Mouse (Mus musculus): ENCODE measurements around the gene Grk6.
A peak's percentile ranks its signal among the peaks of the same experiment; 100 is the strongest.
"Not testable (repeated sequence)": the region's sequence is repeated elsewhere in the genome, so short reads cannot be mapped to it uniquely, and the experiment has no call there.

Grk6 gene

DNA sequence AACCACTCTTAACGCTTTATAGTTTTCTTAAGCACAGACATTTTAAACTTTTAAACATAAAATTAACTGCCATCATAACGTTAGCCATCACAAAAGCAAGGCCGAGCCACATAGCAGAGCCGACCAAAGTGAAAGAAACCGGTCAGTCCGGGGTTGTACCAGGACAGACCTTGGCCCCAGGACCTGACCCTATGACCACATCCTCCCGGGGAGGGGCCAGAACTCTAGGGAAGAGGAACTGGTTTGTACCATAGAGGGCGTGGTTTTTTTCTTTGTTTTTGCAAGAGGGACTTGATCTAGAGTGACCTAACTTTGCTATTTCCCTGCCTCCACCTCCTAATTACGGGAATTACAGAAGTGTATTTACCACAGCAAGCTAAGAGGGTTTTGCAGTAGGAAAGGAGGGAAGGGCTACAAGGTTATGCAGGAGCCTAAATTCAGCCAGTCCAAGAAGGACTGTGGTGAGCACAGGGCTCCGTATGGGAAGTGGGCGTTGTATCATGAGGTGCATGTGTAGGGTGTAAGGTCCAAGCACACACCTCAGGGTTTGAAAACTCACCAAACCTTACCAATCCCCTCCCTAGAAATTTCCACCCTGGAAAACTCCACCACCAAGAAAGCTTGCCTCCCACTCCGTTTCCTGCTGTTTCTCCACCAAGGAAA, 15.5 kb upstream of the Grk6 start:
- no peak for DNase-seq

DNA sequence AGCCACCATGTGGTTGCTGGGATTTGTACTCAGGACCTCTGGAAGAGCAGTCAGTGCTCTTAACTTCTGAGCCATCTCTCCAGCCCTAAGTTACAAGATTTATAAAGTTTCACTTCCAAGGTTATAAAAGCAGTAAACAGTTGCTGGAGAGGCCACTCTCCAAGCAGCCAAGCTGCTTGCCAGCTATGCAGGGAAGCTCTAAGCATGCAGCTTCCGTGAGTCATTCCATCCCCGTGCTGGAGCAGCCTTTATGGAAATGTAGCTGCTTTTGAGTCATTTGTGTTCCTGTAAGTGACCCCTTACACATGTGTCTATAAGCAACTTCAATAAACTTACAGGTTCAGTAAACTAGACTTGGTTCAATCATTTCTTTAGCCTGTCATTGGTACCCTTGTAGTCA, 14.3 kb upstream of the Grk6 start:
- no peak for DNase-seq

DNA sequence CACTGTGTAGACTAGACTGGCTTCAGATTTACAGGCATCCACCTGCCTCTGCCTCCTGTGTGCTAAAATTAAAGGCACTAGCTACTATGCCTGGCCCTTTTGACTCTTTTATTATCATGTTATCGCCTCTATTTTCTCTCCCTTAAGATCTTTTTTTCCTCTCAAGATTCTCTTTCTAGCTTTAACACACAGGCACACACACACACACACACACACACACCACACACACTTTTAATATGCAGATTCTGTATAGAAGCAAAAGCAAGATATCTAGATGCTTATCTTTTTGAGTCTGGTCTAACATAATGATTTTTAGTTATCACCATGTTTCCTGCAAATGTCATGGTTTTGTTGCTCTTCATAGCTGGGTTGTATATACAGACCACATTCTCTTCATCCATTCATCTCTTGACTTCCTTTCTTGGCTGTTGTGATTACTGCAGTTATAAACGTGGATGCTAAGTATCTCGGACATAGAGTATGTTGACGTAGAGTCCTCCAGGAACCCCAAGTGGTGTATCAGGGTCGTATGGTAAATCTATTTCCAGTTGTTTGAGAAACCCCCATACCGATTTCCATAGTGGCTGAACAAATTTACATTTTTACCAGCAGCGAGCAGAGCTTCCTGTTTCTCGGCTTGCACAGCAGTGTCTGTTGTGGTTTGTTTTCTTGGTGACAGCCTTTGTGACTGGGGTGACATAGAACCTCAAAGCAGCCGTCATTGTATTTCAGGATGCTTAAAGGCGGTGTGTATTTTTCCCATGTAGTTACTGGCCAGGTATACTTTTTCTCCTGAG, 12.8 kb upstream of the Grk6 start:
- no peak for DNase-seq

DNA sequence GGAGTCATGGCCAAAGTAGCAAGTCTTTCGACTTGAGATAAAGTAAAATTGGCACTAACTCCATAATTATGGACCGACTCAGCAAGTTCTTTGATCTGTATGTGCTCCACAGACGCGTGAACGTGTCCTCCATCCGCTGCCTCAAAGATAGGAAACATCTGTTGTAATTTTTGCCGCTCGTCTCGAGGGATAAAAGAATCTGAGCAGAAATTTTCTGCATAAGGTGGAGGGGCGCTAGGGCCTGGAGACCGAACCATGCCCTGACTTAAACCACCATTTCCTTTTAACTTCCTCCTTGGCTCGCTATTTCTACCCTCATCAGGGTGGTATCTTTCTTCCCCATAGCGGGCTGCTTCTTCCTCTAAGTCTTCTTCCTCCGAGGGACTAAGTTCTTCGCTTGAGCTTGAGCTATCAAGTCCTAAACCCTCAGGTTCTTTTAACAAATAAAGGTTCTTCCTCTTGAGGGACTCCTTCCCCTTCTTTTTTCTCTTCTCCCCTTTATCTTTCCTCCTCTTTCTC, 7.7 kb upstream of the Grk6 start:
- not testable (repeated sequence) for DNase-seq

DNA sequence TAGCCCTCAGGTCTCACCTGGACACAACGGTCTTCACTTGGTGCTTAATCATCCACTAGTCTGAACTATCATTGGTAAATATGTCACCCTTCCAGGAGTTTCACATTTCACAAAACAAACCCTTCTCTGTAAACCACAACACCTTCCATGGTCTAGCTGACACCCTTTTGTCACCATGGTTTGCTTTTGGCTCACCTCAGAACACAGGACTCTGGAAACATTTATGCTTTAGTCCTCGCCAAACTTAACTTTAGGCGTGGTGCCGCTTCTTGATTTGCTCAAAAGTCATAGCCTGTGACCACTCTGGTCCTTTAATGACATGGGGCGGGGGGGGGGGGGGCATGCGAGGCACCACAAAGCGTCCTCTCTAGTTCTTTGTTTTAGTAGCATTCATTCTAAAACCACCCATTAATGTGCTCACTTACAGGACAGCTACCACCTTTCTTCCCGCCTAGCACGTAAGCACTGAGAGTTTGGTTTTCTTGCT, 1.0 kb upstream of the Grk6 start:
- no peak for DNase-seq

DNA sequence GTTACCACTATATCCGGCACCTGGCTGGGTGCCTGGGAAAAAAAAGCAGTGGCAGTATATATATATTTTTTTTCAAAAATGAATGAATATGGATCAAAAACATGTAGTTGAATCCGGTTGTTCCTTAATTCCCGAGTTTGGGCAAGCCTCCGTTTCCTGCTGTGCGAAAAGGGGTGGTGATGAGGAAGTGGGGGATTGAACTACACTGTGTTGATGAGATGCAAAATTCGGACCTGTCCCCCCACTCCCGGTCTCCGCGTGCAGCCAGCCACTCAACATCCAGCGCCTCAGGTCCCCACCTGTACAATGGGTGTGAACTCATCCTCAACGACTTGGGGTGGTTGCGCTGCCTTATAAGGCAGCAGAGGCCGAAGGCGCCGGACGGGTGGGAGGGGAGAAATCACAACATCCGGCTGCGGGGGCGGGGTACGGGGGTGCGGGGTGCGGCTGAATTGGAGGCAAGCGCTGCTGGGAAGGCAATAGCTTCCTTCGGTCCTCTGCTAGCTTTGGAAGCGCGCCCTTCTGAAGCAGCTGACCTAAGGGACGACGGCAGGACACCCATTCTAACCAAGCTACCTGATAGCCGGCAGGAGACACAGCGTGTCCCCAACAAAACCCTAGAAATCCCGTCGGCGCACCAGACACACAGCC, 461 bp upstream of the Grk6 start:
- no peak for DNase-seq

DNA sequence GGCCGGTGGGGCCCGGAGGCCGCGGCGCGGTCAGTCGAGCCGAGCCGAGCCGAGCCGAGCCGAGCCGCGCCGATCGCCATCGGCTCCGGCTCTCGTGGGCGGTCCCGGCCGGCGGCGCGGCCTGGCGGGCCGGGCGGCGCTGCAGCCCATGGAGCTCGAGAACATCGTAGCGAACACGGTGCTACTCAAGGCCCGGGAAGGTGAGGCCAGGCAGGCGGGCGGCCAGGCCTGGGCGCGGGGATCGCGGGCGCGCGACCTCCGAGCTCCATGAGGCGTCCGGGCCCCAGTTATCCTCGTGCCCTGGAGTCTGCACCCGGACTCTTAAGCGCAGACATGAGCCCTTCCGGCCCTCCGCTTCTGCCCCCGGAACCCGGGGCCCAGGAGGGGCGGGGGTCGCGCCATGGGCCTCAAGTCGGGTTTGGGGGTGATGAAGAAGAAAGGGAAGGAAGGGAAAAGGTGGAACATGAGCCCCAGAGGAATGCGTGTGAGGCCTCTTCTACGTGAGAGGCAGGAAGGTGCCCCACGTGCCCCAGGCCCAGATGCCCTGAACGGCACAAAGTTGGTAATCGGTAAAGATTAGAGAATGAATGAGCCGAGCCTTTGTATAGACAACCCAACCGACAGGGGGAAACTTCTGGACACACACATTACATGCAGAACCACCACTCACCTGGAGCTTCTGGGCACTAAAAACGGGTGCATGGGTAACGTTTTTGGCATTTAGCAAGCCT, 654 bp downstream of the Grk6 start:
- no peak for DNase-seq

DNA sequence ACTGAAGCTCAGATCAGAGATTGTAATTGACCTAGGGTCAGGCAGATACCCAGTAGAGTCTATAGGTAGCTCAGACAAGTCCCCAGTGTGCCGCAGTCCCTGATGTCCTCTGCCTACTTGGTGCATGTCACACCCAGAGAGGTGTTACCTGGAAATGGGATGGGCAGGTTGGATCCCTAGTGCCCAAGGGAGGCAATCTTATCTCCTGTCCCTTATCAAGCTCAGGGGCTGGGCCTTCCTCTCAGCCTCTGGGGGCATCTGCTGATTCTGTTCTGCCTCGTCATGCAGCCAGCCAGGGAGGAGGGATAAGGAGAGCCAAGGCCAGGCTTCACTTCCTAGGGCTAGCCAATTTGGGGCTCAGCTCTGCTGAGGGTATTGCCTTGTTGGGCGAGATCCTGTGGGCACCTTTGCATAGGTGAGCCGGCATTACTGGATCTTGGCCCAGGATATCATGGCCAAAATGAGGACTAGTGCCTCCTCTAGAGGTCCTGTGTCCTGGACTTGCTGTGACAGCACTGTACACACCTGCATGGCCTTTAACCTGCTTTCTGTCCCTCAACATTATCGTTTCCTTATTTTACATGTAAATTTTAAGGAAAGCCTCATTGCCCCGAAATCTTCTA, 1.7 kb downstream of the Grk6 start:
- no peak for DNase-seq

DNA sequence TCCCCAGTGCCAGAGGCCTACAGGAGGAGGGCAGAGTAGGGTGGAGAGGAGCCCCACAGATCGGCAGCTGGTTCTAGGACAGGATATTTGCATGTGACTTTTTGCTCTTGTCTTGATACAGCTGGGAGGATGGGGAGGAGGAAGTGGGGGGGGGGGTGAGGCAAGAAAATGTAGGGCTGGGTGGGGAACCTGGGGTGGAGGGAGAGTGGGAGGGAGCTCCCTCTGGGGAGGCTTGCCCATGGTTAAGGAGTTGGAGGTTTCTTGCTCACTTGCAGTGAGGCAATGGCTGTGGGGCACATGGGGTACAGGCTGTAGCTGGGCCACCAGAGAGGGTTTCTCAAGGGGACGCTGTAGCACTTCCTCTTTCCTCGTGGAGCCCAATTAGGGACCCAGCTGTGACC, 2.7 kb downstream of the Grk6 start:
- DNase-seq, result no peak

DNA sequence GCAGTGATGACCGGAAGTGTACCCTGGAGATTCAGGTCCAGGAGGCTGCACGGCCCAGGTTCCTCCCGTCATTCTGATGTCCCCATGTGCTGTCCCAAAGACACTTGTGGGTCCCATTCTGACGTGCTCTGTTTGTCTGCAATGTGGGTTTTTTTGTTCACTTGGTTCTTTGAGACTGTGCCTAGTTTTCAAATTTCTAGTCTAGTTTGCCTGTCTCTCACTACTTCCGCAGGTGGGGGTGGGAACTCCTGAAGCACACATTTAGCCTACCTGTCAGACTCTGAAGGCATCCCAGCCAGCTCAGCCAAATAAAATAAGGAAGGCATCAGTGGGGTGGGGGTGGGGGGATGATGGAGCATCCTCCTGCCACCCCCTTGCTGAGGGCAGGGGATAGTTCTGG, 3.3 kb downstream of the Grk6 start:
- no peak for DNase-seq

DNA sequence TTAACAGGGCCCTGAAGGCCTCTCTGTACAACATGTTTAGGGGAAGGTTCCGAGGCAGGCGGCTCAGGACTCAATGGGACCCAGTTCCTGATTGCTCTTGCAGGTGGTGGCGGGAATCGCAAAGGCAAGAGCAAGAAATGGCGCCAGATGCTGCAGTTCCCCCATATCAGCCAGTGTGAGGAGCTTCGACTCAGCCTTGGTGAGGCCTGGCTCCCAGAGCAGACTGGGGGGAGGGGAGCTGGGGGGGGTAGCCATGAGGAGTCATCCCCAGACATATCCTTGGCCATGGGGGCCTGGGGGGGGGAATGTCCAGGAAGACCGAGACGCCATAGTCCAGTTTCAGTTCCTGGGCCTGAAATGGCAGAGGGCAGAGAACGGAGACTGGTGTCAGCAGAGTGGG, 4.3 kb downstream of the Grk6 start:
- peak in 1 of 2 experiments; percentile 19 for DNase-seq

DNA sequence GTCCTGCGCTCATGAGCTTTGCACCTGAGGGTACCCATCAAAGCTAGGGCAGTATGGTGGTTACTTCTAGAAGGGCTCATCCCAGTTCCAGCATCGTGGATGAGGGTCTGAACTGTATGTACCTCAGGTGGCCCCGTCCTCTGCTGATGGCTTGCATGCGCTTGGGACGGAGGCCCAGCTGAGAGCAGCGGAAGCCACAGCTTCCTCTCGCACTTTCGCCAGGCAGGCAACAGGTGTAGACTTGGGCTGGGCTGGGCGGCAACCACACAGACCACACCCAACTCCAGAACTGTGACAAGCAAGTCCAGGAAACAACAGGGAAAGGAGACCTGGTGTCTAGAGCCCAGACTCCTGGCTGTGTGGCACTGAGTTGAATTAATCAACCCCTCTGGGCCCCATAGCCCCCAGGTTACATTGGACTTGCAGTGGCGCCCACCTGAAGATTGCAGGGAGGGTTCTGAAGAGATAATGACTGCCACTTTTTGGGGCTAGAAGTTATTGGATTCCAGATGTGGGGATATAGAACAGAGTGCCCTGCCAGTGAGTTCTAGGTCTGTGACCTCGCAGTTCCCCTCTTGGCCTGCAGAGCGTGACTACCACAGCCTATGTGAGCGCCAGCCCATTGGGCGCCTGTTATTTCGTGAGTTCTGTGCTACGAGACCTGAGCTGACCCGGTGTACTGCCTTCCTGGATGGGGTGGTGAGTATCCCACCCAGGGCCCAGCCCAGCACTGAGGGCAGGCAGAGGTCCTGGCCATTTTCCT, 5.0 kb downstream of the Grk6 start:
- peak in 1 of 2 experiments; percentile 15 for DNase-seq

DNA sequence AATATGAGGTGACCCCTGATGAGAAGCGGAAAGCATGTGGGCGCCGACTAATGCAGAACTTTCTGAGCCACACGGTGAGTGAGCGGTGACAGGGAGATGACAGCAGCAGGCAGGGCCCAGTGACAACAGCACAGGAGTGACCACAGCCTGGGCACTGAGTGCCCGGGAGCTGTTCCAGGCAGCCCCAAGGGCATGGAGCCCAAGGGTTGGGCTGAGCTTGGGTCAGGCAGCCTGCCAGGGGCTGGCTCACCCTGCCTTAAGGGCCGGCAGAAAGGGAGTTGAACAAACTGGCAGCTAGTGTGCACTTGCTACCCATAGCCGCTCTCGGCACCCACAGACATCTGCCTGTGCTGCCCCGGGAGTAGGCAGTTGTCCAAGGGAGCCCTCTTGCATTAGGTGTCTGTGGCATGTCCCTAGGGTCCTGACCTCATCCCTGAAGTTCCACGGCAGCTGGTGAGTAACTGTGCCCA, 5.7 kb downstream of the Grk6 start:
- peak; percentile 72 to 85 for DNase-seq

DNA sequence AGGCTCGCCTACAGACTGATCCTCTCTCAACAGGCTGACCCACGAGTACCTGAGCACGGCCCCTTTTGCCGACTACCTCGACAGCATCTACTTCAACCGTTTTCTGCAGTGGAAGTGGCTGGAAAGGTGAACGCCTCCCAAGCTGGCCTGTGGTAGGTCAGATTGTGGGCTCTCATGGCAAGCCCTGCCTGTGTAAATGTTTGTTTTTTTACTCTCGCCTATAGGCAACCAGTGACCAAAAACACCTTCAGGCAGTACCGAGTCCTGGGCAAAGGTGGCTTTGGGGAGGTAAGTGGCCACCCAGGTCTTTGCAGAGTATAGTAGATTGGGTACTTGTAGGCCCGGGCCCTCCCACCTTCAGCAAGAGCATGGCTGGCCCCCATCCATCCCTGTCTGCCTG, 6.4 kb downstream of the Grk6 start:
- peak in 1 of 2 experiments; percentile 18 for DNase-seq

DNA sequence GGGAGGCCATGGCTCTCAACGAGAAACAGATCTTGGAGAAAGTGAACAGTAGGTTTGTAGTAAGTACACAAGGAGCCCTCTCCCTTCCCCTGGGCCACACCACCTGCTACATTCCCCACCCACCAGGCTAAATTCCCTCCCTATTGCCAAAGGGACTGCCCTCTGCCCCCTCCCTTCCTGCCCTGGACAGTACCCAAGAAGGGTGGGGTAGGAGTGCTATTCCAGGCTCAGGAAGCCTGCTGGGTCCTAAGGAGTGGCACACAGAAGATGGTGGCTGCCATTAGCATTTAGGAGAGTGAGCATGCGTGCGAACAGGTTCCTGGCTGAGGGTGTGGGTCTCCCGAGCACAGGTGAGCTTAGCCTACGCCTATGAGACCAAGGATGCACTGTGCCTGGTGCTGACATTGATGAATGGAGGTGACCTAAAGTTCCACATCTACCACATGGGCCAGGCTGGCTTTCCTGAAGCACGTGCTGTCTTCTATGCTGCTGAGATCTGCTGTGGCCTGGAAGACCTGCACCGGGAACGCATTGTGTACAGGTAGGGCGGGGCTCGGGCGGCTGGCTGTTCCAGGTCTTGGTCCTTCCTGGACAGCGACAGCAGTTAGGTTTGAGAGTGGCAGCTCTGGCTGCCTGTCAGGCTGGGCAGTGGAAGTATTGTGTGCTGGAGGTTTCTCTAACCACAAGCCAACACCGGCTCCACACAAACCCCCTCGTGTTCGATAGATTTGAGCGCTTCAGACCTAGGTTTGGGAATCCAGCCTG, 7.1 kb downstream of the Grk6 start:
- peak; percentile 53 to 57 for DNase-seq

DNA sequence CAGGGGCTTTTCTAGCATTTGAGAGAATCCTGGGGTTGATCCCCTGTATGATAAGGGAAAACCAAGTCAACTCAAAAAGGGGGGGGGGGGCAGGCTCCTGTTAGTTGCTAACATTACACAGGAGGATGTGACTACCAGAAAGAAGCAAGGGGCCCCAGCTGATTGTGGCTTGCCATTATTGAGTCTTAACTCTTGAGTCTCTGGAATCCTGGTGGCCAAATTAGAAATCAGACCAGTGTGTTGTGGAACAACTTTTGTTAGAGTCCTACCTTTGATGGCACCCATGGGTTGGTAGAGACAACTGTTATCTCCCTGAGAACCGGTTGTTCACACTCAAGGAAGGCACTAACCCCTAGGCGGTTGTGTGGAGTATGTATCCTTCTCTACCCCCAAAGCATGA, 18.1 kb downstream of the Grk6 start:
- DNase-seq, result peak in 1 of 2 experiments; percentile 11

DNA sequence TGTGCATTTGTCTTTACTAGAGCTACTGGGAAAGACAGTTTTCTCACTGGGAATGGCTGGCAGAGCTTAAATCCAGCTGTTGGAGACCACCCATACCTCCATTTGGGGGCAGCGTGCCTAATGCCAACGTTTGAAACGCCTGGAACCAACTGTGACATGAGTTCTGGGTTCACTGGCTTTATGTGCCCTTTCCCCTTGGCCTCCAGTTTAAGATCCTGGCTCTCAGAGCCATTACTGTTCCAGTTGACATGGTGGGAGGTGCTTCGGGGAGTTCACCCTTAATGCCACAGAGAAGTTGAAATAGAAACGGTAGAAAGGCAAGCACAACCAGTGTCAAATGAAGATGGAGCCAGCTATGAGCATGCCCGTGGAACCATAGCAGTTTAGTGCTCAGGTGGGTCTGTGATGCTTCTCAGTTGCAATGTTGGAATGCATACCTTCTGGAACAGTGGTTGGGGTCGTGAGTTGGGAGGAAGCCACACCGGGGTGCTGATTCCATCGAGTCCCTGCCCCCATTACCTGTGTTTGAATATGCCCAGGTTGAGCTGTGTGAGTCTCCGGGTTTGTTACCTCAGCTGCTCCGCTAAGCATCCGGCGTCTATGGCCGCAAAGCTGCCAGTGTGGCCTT, 18.6 kb downstream of the Grk6 start:
- no peak for DNase-seq

DNA sequence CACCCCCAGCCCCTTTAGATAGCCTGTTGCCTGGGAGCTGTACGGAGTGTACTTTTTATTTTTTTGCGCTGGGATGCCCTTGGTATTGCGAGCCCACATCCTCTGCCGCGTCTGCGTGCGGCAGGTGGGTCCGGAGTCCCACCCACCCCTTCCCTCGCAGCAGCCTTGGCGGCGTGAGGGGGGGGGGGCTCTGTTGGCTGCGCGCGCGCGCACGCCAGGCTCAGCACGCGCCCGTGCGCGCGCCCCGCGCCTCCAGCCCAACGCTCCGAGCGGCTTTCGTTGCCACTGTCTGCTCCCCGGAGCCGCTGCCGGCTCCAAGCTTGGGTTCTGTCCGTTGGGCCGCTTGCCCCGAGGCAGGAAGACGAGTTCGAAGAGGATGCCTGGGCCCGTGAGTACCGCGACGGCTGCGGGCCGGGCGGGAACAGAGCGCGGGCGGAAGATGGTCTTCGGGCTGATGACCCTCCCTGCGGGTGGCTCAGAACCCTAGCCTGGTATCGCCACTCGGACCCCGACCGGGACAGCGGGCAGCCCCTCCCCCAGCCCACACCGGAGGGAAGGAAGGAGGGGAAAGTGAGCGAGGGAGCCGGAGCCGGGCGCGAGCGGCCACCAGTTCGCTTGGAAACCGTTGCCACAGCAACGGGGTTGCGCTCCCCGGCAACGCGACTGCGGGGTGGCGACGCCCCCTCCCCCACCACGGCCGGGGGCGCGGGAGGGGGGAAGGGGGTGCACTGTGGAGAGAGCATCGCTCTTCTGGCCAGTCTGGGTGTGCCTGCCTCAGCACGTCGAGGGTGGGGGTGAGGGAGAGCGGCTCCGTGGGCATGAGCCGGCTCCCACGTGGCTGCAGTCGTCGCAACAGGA, 19.4 kb downstream of the Grk6 start, which contains the start of gene Prr7:
Prr7 (plus strand) TSS at position 241 of the 858 bp plus-strand sequence.
- peak; percentile 82 to 84 for DNase-seq

DNA sequence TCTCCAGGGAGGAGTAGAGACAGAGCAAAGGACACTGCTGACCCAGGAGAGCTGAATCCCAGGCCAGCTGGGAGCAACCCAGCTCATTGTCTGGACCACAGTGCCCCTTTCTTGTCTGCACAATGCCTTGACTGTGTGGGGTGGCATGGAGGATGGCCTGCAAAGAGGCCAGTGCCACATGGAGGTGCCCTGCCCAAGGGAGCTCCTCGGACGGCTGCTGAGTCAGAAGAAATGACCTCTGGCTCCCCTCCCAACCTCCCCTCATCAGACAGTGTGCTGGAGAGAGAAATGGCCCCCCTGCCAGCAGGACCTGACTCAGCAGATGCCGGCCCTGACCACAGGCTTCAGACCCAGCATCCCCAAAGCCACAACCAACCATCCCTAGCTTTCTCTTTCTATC, 20.3 kb downstream of the Grk6 start:
- peak; percentile 61 to 63 for DNase-seq
